Mouse (Mus musculus): ENCODE measurements at regions not wholly inside any gene's neighbourhood (a gene's known extent, or its start where the extent isn't known, plus 50 kb on each side); places are given as distances from the start of the nearest gene placed in this dataset.

DNA sequence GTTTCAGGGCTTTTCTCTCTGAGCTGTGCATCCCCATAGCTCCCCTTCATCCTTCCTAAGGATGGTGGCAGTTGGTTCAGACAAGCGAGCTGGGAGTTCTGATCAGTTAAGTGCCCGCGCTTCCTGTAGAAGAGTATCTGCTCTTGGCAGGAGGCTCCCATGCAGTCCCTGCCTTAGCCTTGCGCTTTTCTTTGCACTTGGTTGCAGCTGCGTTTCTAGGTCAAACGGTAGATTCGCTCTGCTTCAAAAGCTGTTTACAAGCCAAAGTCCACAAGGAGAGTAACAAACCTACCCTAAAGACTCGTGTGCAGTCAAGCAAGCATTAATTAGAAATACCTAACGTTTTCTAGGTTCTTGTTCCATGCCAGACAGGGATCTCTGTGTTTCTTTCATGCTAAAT lies 122.6 kb downstream of the Alg10b start:
- no peak overlapping the region for H3K27ac ChIP-seq (ENCODE audit: insufficient read depth, low read length)
- H3K9me3 ChIP-seq (replicated peaks; ENCODE audit: control insufficient read depth, insufficient read depth, low read length, poor library complexity, severe bottlenecking) = no peaks in the 10 kb centered on the region
- H3K36me3 ChIP-seq (ENCODE audit: control insufficient read depth, insufficient read depth, low read length, poor library complexity, severe bottlenecking) = no peaks in the 10 kb centered on the region
- TF ChIP-seq EP300 (IDR thresholded peaks at IDR 0.05; ENCODE audit: insufficient read depth, low read depth, low read length) = no peak
- no peak for TF ChIP-seq CTCF (IDR thresholded peaks at IDR 0.05; ENCODE audit: low read depth, low read length)
- TF ChIP-seq POLR2A (IDR thresholded peaks at IDR 0.05; ENCODE audit: insufficient read depth, low read length) = no peak
- no peaks in the 10 kb centered on the region for H3K4me1 ChIP-seq (ENCODE audit: control insufficient read depth, insufficient read depth, low read length)
- no peaks in the 10 kb centered on the region for H3K27me3 ChIP-seq (ENCODE audit: control insufficient read depth, insufficient read depth, low read length, poor library complexity, severe bottlenecking)
- H3K9ac ChIP-seq (ENCODE audit: low read depth, poor library complexity, severe bottlenecking) = no peak overlapping the region
- H3K4me3 ChIP-seq (ENCODE audit: low read depth, low read length) = no peak overlapping the region

DNA sequence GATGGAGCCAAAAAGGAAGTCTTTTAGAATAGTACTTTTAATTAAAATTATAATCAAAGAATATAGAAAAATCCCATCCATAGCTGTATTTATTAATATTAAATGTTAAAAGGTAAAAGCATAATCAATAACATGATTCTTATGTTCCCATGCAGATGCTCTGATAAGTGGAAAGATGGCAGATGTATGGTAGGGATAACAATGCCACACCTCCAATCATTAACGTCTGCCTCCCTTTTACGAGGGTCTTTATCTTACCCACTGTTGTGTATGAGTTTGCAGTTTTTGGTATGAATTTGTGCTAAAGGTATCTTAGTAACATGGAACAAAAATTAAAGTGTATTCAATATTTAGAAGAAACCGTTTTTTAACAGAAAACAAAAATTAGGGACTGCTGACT lies 127.8 kb downstream of the Alg10b start:
- no peaks in the 10 kb centered on the region for H3K4me1 ChIP-seq (ENCODE audit: control insufficient read depth, insufficient read depth, low read length)
- H3K36me3 ChIP-seq (ENCODE audit: control insufficient read depth, insufficient read depth, low read length, poor library complexity, severe bottlenecking) = no peaks in the 10 kb centered on the region
- TF ChIP-seq CTCF (IDR thresholded peaks at IDR 0.05; ENCODE audit: low read depth, low read length) = no peak
- no peak for TF ChIP-seq EP300 (IDR thresholded peaks at IDR 0.05; ENCODE audit: insufficient read depth, low read depth, low read length)
- no peak for TF ChIP-seq POLR2A (IDR thresholded peaks at IDR 0.05; ENCODE audit: insufficient read depth, low read length)
- no peaks in the 10 kb centered on the region for H3K27me3 ChIP-seq (ENCODE audit: control insufficient read depth, insufficient read depth, low read length, poor library complexity, severe bottlenecking)
- H3K4me3 ChIP-seq (ENCODE audit: low read depth, low read length) = no peak overlapping the region
- no peak overlapping the region for H3K27ac ChIP-seq (ENCODE audit: insufficient read depth, low read length)
- H3K9me3 ChIP-seq (replicated peaks; ENCODE audit: control insufficient read depth, insufficient read depth, low read length, poor library complexity, severe bottlenecking) = no peaks in the 10 kb centered on the region
- H3K9ac ChIP-seq (ENCODE audit: low read depth, poor library complexity, severe bottlenecking) = no peak overlapping the region

DNA sequence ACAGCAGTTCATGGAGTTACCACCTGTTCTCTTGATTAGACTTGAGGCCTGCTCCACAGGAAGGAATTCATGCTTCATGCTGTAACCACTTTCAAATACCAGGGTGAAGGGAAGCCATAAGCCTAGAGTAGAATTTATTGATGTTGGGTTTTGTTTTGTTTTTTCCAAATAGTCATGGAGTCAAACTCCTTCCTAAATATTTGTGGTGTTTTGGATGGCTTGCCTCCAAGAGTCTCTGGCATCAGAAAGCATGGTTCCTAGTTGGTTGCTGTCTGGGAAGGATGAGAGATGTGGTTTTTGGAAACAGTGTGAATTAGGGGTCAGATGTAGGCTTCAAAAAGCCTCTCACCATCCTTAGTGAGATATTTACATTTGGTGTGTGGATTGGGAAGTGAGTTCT lies 141.5 kb downstream of the Alg10b start:
- no peak for TF ChIP-seq CTCF (IDR thresholded peaks at IDR 0.05; ENCODE audit: low read depth, low read length)
- TF ChIP-seq POLR2A (IDR thresholded peaks at IDR 0.05; ENCODE audit: insufficient read depth, low read length) = no peak
- no peak for TF ChIP-seq EP300 (IDR thresholded peaks at IDR 0.05; ENCODE audit: insufficient read depth, low read depth, low read length)
- H3K4me3 ChIP-seq (ENCODE audit: low read depth, low read length) = no peak overlapping the region

GRCm38 (mm10) chr15:90377959-90378358 lies 153.8 kb downstream of the Alg10b start:
- H3K9ac ChIP-seq (ENCODE audit: low read depth, poor library complexity, severe bottlenecking) = no peak overlapping the region
- H3K9me3 ChIP-seq (replicated peaks; ENCODE audit: control insufficient read depth, insufficient read depth, low read length, poor library complexity, severe bottlenecking) = no peaks in the 10 kb centered on the region
- H3K4me3 ChIP-seq (ENCODE audit: low read depth, low read length) = no peak overlapping the region
- H3K36me3 ChIP-seq (ENCODE audit: control insufficient read depth, insufficient read depth, low read length, poor library complexity, severe bottlenecking) = no peaks in the 10 kb centered on the region
- H3K27ac ChIP-seq (ENCODE audit: insufficient read depth, low read length) = no peak overlapping the region
- H3K27me3 ChIP-seq (ENCODE audit: control insufficient read depth, insufficient read depth, low read length, poor library complexity, severe bottlenecking) = no peaks in the 10 kb centered on the region
- TF ChIP-seq EP300 (IDR thresholded peaks at IDR 0.05; ENCODE audit: insufficient read depth, low read depth, low read length) = no peak
- H3K4me1 ChIP-seq (ENCODE audit: control insufficient read depth, insufficient read depth, low read length) = no peaks in the 10 kb centered on the region

More for the DNA sequence above, 141.5 kb downstream of the Alg10b start:
- Histone ChIP-seq H3K27me3 (ENCODE audit: control insufficient read depth, insufficient read depth, low read length, poor library complexity, severe bottlenecking) (no peaks in the 10 kb centered on the region), H3K4me1 (ENCODE audit: control insufficient read depth, insufficient read depth, low read length) (no peaks in the 10 kb centered on the region), H3K9ac (ENCODE audit: low read depth, poor library complexity, severe bottlenecking) (no peak overlapping the region), H3K9me3 (replicated peaks; ENCODE audit: control insufficient read depth, insufficient read depth, low read length, poor library complexity, severe bottlenecking) (no peaks in the 10 kb centered on the region), H3K27ac (ENCODE audit: insufficient read depth, low read length) (no peak overlapping the region), H3K36me3 (ENCODE audit: control insufficient read depth, insufficient read depth, low read length, poor library complexity, severe bottlenecking) (no peaks in the 10 kb centered on the region)

DNA sequence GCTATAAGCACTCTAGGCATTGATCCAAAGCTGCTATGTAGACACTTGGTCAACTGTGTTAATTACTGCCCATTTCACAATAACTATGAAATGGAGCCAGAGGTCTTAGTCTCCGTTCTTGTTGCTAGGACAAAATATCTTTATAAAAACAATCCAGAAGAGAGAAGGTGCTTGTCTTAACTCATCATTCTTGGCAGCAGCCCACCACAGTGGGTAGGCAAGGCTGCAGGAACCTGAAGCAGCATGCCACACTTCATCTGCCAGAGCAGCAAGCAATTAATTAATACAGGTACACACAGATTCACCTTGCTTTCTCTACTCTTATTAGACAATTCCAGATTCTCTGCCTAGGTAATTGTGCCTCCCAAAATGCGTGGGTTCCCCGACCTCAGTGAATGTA lies 172.8 kb downstream of the Alg10b start:
- Histone ChIP-seq H3K9me3 (replicated peaks; ENCODE audit: control insufficient read depth, insufficient read depth, low read length, poor library complexity, severe bottlenecking) (no peaks in the 10 kb centered on the region), H3K27ac (ENCODE audit: insufficient read depth, low read length) (no peak overlapping the region), H3K27me3 (ENCODE audit: control insufficient read depth, insufficient read depth, low read length, poor library complexity, severe bottlenecking) (no peaks in the 10 kb centered on the region), H3K36me3 (ENCODE audit: control insufficient read depth, insufficient read depth, low read length, poor library complexity, severe bottlenecking) (no peaks in the 10 kb centered on the region), H3K9ac (ENCODE audit: low read depth, poor library complexity, severe bottlenecking) (no peak overlapping the region), H3K4me1 (ENCODE audit: control insufficient read depth, insufficient read depth, low read length) (no peaks in the 10 kb centered on the region), H3K4me3 (ENCODE audit: low read depth, low read length) (no peak overlapping the region)
- TF ChIP-seq EP300 (IDR thresholded peaks at IDR 0.05; ENCODE audit: insufficient read depth, low read depth, low read length) (no peak), CTCF (IDR thresholded peaks at IDR 0.05; ENCODE audit: low read depth, low read length) (no peak), POLR2A (IDR thresholded peaks at IDR 0.05; ENCODE audit: insufficient read depth, low read length) (no peak)

DNA sequence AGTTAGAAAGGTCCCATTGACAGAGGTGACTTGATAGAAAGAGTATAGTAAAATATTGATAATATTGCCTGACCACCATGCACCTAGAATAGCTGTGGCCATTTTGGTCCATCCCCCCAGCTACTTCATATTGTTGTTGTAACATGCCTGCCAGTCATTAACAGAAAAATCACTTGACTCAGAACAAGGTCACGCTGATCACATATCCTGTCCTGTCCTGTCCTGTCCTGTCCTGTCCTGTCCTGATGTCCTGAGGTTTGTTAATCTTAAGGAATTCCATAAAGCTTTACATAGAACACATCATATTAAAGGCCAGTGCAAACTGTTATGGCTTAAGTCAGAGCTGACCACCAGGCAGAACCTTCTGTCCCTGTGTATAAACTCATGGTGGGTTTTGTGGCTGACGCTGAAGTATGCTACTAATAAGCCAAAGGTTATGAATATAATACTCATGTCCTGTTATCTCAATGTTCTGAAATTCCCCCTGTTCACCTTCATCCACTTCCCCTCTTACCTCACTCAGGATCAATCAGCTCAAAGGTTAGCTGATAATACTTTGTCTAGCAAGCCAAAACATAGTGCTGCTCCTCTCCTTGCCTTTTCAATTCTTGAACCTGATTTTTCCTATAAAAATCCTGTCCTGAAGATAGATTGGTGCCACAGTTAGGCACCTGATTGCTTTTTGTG lies 173.7 kb downstream of the Alg10b start:
- no peaks in the 10 kb centered on the region for H3K9me3 ChIP-seq (replicated peaks; ENCODE audit: control insufficient read depth, insufficient read depth, low read length, poor library complexity, severe bottlenecking)
- H3K36me3 ChIP-seq (ENCODE audit: control insufficient read depth, insufficient read depth, low read length, poor library complexity, severe bottlenecking) = no peaks in the 10 kb centered on the region
- no peak overlapping the region for H3K4me3 ChIP-seq (ENCODE audit: low read depth, low read length)
- no peak overlapping the region for H3K27ac ChIP-seq (ENCODE audit: insufficient read depth, low read length)
- H3K4me1 ChIP-seq (ENCODE audit: control insufficient read depth, insufficient read depth, low read length) = no peaks in the 10 kb centered on the region
- no peaks in the 10 kb centered on the region for H3K27me3 ChIP-seq (ENCODE audit: control insufficient read depth, insufficient read depth, low read length, poor library complexity, severe bottlenecking)
- H3K9ac ChIP-seq (ENCODE audit: low read depth, poor library complexity, severe bottlenecking) = no peak overlapping the region
- TF ChIP-seq CTCF (IDR thresholded peaks at IDR 0.05; ENCODE audit: low read depth, low read length) (no peak), EP300 (IDR thresholded peaks at IDR 0.05; ENCODE audit: insufficient read depth, low read depth, low read length) (no peak), POLR2A (IDR thresholded peaks at IDR 0.05; ENCODE audit: insufficient read depth, low read length) (no peak)

All from ES-Bruce4 (cell line).